Mouse (Mus musculus) lung, adult 2 months (tissue): ENCODE data around the gene Acsf3. TPM values are rescaled to one million over a fixed set of nuclear protein-coding genes. Genes with fewer than 3 reads are reported as not detected.

Experiments
- DNase-seq: peaks from one replicate; pipeline ENCODE4 v3.0.0; 2022
- H3K4me1 ChIP-seq: fragments of 200-500 bp; 2 replicates; pipeline ENCODE4 v1.6.1; 2011; ENCODE audit warnings: low read length; ENCODE audit not compliant: control insufficient read depth, insufficient read depth
- H3K4me3 ChIP-seq: fragments of 200-500 bp; replicated peaks from 2 replicates; pipeline ENCODE3; 2011; ENCODE audit warnings: low read depth, mild to moderate bottlenecking, control low read depth, low read length; ENCODE audit errors: extremely low read depth
- CTCF ChIP-seq: fragments of 200-500 bp; IDR thresholded peaks from 2 replicates; pipeline ENCODE4 v1.5.1; 2011; ENCODE audit warnings: mild to moderate bottlenecking, low read length, control low read depth; ENCODE audit not compliant: insufficient read depth
- POLR2A ChIP-seq: fragments of 200-500 bp; IDR thresholded peaks from 2 replicates; pipeline ENCODE4 v1.6.1; 2011; ENCODE audit warnings: low read depth, mild to moderate bottlenecking, control low read depth, low read length, borderline replicate concordance; ENCODE audit errors: extremely low read depth
- WGBS: fragments of 180-500 bp; shearing (Covaris S2); methylation state at CpG from one replicate; pipeline ENCODE4 v1.1.7; 2018; 5-methylcytosine and 5-hydroxymethylcytosine counted together
- polyA plus RNA-seq: library from polyadenylated mRNA; depleted of rRNA; stranded (reverse); fragments of >200 nt; gene quantifications from 2 replicates; pipeline ENCODE4 v1.2.3, GENCODE M21; 2012

Gene Acsf3
- polyA plus RNA-seq, 1 experiment: 17.7 TPM

GRCm38 (mm10) chr8:122777701-122778100 is 2.4 kb downstream of the Acsf3 start:
- WGBS: 89% methylated on average over 6 of the region's 6 CpGs
- DNase-seq: no peak
- Histone ChIP-seq H3K4me1 (peaks cover 5% of the 10 kb centered on the region), H3K4me3 (no peak overlapping the region)
- TF ChIP-seq CTCF: no peak

DNA sequence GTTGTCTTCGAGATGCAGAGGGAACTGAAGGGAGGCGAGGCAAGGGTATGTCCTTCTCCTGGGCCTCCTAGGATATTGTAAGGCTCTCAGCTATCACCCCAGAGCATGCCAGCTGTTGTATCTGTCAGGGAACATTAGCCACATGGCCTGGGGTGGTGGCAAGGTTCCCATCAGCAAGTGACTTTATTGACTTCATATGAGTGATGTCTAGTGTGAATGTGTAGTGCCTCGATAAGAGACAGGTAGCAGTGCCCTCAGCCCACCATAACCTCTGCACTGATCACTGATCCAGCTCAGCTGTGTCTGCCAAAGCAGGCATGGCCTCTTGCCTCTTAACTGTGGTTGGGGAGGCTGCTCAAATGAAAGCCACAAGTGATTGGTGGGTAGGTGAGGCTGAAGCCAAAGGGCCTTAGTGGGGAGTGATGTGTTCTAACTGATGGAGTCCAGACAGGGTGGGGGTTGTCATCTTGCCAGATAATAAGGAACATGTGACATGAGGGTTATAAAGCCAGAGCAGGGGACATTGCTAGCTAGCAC is 3.5 kb downstream of the Acsf3 start:
- TF ChIP-seq CTCF (no peak), POLR2A (no peak)
- DNase-seq: no peak
- Histone ChIP-seq H3K4me3 (no peak overlapping the region), H3K4me1 (peaks cover 5% of the 10 kb centered on the region)
- 76% methylated on average over 3 of the region's 3 CpGs for WGBS

- Histone ChIP-seq H3K4me1 (peaks cover 5% of the 10 kb centered on the region), H3K4me3 (no peak overlapping the region)
- 77% methylated on average over 9 of the region's 9 CpGs for WGBS
- DNase-seq: no peak
- no peak for TF ChIP-seq CTCF
- no peak for TF ChIP-seq POLR2A
Observed at GRCm38 (mm10) chr8:122779255-122779654, 4.0 kb downstream of the Acsf3 start.

DNA sequence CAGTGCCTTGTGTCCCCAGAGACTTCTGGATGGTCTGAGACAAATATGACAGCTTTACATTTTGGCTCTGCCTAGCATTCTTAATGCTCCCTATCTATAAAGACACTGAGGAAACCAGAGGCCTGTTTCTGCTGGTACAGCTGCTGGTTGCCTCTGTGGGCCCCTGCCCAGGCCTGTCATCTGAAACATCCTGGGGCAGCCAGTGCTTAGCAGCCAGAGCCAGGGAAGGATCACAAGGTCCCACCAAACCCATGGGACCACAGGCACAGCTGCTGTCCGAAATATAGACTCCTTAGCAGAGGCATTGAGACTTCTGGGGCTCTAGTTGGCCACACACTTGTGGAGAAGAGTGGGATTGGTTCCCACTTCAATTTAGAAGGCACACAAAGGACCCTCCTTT is 9.5 kb downstream of the Acsf3 start:
- 81% methylated on average over 1 of the region's 1 CpGs for WGBS
- Histone ChIP-seq H3K4me1 (no peaks in the 10 kb centered on the region), H3K4me3 (no peak overlapping the region)
- DNase-seq: no peak
- TF ChIP-seq CTCF: no peak
- TF ChIP-seq POLR2A: no peak

DNA sequence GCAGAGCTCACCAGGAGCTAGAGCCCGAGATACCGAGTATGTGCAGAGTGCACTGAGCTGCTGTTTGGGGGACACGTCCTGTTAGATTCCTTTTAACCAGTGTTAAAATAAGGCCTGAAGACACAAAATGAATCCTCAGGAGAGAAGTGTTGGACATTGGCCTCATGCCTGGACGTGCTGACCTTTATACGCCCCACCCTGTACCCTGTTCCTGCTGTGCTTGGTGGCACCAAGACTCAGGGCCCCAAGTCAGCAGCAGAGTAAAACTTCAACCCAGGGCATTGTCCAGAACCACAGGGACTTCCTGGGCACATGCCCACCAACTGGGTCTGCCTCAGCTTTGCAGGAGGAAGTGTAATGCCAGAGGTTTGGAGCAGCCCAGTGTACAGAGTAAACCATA is 14.5 kb downstream of the Acsf3 start:
- H3K4me1 ChIP-seq: no peaks in the 10 kb centered on the region
- no peak overlapping the region for H3K4me3 ChIP-seq
- 88% methylated on average over 5 of the region's 5 CpGs for WGBS
- DNase-seq: no peak
- TF ChIP-seq POLR2A (no peak), CTCF (no peak)

DNA sequence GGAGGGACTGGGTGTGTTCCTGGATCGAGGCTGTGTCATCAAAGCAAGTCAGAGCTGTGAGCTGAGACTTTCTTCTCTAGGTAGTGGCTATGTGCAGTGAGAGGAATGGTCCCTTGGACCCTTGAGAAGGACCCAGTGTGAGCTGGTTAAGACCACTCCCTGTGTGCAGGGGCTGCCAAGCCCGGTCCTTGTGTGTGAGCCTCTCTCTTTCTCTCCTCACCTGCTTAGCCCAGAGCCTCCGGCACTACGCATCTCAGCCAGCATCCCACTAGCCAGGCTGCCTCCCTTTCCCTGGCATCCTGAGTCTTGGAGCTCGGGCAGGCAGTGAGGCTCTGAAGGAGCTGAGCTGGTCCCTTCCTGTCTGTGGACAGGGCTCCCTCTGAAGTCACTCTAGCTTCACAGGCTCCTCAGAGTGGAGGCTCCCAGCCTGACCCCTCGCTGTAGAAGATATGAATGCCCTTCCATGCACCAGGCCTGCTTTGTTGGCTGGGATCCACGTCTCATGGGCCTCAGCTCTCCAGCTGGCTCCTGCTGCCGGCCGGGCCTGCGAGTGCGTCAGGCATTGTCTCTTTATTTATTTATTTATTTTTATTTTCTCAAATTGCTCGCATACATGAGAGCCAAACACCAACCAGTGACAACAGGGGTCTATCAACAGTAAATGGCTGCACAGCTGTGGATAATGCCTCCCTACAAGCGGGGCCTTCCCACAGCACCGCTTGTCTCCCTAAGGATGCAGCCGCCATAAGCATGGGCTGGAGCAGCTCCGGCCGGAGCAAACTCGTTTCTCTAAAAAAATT is 18.3 kb downstream of the Acsf3 start:
- Histone ChIP-seq H3K4me1 (no peaks in the 10 kb centered on the region), H3K4me3 (no peak overlapping the region)
- 70% methylated on average over 18 of the region's 18 CpGs for WGBS
- TF ChIP-seq POLR2A (no peak), CTCF (no peak)
- no peak for DNase-seq

DNA sequence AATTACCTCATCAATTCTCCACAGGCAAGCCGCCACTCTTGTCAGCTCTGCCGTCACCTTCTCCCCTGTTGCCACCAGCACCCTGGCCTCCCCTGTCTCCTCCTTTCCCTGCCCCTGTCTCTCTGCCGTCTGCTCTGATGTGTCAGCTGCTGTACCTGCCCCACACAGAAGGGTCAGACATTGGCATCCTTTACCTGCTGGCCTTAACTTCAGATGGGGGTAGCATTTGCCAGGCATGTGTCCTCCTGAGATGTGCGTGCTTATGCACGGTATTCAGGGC is 18.8 kb downstream of the Acsf3 start:
- Histone ChIP-seq H3K4me1 (no peaks in the 10 kb centered on the region), H3K4me3 (no peak overlapping the region)
- TF ChIP-seq CTCF: no peak
- no peak for TF ChIP-seq POLR2A
- no peak for DNase-seq
- WGBS: 83% methylated on average over 5 of the region's 5 CpGs

DNA sequence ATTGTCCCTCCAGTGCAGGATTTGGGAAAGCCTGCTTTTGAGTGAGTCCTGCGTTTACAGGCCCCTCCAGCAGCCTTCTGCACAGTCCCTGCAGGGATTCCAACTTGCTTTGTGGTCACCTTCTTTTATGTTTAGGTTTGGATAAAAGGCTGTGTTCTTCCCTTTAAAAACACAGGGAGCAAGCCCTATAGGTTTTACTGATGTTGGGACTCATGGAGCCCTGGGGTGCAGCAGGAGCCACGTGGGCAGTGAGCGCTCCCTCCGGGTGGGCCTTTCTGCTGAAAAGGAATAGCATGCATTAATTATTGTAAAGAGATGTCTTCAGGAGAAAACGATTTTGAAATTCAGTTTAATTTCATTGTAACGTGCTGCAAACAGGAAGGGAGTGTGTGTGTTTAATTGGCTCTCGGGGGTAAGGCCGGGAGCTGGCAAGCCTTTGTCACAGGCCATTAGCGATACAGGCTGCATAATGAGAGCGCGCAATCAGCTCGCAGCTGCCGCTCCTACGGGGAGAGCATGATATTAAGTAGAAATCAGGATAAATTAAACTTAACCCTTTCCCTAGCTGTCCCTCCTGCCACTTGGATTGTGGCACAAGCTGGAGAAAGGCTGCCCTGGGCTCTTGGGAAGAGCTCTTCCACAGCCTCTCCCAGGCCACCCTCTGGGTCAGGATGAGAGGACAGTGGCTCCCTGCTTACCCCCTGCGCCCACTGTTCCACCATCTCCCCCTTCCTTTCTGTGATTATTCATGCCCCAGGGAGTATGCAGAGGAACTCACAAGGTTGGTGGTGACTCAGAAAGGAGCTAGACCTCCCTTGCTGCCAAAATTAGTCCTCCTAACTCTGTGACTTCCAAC is 28.8 kb downstream of the Acsf3 start:
- H3K4me3 ChIP-seq: no peak overlapping the region
- no peaks in the 10 kb centered on the region for H3K4me1 ChIP-seq
- no peak for DNase-seq
- 59% methylated on average over 15 of the region's 15 CpGs for WGBS
- no peak for TF ChIP-seq POLR2A
- TF ChIP-seq CTCF: no peak

GRCm38 (mm10) chr8:122805349-122805748 is 30.1 kb downstream of the Acsf3 start:
- TF ChIP-seq POLR2A (no peak), CTCF (no peak)
- WGBS: 73% methylated on average over 3 of the region's 3 CpGs
- DNase-seq: no peak

DNA sequence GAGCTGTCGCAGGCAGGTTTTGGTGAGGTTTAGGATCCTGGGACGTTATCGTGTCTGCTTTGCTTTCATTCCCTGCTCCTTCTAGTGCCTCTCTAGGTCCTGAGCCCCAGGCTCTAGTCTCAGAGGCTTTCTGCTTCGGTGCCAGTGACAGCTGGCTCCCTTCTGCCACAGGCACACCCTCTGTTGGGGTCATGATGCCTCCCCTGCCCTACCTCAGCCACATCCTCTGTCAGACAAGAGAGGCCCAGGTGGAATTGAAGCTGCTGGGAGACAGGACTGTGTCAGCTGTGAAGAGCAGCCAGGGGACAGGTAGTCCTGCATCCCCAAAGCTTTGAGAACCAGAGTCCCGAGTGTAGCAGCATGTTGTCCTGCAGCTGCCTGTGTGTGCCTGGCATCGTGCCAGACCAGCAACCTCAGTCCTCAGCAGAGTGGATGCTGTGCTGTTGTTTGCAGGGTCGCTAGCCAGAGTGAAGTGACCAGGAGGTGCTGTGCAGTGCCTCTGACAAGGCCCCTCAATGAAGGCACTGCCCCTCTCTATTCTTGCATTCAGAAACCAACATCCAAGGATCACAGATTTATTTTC is 31.8 kb downstream of the Acsf3 start:
- TF ChIP-seq CTCF: no peak
- no peak for TF ChIP-seq POLR2A
- no peak for DNase-seq
- 73% methylated on average over 7 of the region's 7 CpGs for WGBS
- Histone ChIP-seq H3K4me1 (no peaks in the 10 kb centered on the region), H3K4me3 (no peak overlapping the region)

More at GRCm38 (mm10) chr8:122805349-122805748, 30.1 kb downstream of the Acsf3 start:
- no peaks in the 10 kb centered on the region for H3K4me1 ChIP-seq
- H3K4me3 ChIP-seq: no peak overlapping the region
